ENCODE assay signal across 16 mouse cellular contexts in the genomic region with DNA sequence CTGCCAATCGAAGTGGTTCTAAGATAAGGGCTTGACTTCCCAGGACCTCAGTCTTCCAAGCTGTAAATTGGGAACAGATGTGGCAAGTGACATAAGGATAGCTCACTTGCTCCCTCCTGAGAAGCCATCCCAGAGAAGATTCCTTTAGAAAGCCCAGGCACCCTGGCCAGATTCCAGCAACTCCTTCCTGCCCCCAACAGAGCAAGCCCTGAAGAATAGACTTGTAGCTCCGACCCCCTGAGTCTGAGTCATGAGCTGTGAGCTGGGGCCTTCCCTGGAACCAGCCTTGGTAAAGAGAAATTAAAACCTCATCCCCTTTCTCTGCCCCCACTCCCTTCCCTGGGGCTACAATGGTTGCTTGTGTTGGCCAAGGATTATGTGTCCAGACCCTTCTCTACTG. TPM values are rescaled to one million over a fixed set of nuclear protein-coding genes. Genes with fewer than 3 reads are reported as not detected.
"Had no signal": no experiment of that assay in that cellular context is flagged by ENCODE, and none has a peak within 500 bp of the region (broad histone marks: within the 10 kb centered on the region; RNA-seq: fewer than 3 reads in every experiment).

No protein-coding gene starts in this region.

- ATAC-seq: intestine, embryonic 15.5 days; liver, embryonic 12.5 days; midbrain, embryonic 16.5 days had no signal

- H3K27ac ChIP-seq: intestine, embryonic 15.5 days; liver, embryonic 12.5 days; midbrain, embryonic 12.5 days; stomach, postnatal 0 days had no signal

- DNase-seq: kidney, adult 18-20 months; right cerebral cortex, postnatal 14 days; thymus, postnatal 4 days had no signal

- H3K9me3 ChIP-seq: intestine, embryonic 15.5 days; kidney, embryonic 15.5 days; liver, embryonic 12.5 days; midbrain, embryonic 12.5 days had no signal

- H3K9ac ChIP-seq: intestine, embryonic 15.5 days; kidney, embryonic 15.5 days; liver, embryonic 12.5 days; midbrain, embryonic 12.5 days had no signal

- H3K4me2 ChIP-seq: liver, embryonic 12.5 days; midbrain, embryonic 12.5 days had no signal

- H3K36me3 ChIP-seq: intestine, embryonic 15.5 days; kidney, embryonic 15.5 days; liver, embryonic 12.5 days; midbrain, embryonic 12.5 days had no signal

- H3K4me3 ChIP-seq: intestine, embryonic 15.5 days; kidney, embryonic 15.5 days; liver, embryonic 12.5 days; midbrain, embryonic 12.5 days had no signal

RNA-seq across cellular contexts. Expression of a gene that starts 23.1 kb away (rescaled TPM):
- total RNA-seq: layer of hippocampus, adult 8-10 months; layer of hippocampus, postnatal 14 days; left cerebral cortex, adult 18-20 months; left cerebral cortex, postnatal 10 days; left cerebral cortex, postnatal 4 days had no signal
- polyA plus RNA-seq: intestine, embryonic 15.5 days; kidney, embryonic 15.5 days; limb, embryonic 14.5 days; liver, embryonic 12.5 days; midbrain, embryonic 12.5 days; midbrain, embryonic 16.5 days; neural tube, embryonic 14.5 days; stomach, postnatal 0 days had no signal
